Mouse (Mus musculus): ENCODE data around the gene Il10ra.
A peak's percentile ranks its signal among the peaks of the same experiment; 100 is the strongest.

Gene Il10ra

DNA sequence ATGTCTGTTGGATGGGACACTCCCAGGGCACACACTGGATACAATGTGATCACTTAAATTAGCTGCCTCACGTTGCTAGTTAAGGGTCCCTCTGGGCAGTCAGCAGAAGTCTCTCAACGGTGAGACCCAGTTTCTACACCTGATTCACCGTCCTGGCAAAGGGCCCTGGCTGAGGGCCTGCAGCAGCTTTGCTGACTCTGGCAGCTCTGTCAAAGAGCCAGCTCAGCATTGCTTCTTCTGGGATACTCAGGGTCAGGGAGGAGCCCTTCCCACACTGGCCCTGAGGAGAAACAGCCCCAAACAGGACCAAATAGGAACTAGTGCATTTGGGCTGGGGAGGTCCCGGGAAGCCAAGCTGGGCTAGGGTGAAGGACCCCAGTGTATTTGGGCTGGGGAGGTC lies 7.5 kb downstream of the Il10ra start:
- no peak for DNase-seq (ENCODE audit: extremely low read depth, low read depth)

DNA sequence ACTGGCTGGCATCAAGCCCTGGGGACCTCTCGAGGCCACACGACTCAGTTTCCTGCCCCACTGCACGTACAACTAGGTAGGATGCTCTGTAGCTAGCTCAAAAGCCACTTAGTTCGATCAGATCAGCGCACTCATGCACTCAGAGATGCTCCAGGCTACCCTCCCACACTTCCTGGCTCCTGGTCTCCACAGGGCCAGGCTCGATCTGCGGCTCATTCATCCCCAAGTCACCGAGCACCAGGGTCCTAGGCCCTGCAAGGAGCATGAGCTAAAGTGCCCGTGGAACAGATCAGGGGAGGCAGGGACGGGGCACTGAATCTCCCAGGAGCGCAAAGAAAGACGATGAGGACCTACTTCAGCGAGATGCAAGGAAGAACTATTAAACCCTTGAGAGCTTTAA lies 9.9 kb downstream of the Il10ra start:
- DNase-seq (ENCODE audit: extremely low read depth, low read depth) = no peak

DNA sequence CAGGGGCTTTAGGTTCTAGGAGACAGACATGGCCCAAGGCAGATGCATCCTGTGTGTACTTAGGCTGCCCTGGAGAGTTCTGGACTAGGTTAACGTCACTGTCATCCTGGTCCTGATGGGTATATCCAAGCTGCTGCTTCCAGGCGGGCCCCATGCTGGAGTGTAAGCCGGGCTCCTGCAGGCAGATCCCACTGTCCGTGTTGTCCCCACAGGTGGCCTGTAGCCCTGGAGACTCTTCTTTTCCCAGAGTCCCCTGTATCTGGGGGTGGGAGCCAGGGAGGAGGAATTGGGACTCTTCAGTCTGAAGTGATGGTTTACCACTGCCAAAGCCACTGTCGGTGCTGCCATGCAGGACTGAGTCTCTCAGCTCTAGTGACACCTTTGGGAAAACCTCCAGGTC lies 13.0 kb downstream of the Il10ra start:
- no peak for DNase-seq (ENCODE audit: extremely low read depth, low read depth)

DNA sequence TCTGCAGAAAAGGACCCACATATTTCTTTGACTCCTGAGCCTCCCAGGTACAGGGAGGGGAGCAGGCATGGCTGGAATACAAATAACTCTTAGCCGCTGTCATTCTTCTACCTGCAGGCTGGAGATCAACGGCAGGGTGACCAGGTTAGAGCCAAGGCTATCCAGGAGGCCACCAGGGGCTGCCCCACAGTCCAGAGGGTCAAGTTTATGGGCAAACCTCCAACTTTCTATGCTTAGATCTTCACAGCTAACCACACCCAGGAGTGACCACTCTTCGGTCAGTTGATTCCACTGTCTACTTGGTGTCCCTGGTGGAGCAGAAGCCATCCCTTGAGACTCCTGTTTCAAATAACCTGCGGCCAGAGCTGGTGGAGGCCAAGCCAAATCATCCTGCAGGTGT lies 13.5 kb downstream of the Il10ra start:
- DNase-seq (ENCODE audit: extremely low read depth, low read depth) = no peak

DNA sequence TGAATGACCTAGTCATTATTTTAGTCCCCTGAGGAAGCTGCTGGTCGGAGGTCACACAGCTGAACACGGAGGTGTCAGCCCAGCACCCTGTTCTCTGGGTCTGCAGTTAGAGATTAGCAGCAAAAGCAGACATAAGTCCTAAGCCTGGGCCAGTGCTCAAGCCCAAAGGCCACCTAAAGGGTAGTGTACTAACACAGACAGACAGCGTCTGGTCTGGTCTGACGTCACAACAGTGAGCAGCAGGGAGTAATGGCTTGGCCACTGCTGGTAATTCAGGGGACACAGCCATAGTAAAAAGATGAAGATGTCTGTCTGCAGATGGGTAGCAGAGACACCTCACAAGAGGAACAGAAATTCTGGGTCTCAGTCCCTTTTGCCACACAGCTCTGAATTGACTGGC lies 14.3 kb downstream of the Il10ra start:
- DNase-seq (ENCODE audit: extremely low read depth, low read depth) = no peak

DNA sequence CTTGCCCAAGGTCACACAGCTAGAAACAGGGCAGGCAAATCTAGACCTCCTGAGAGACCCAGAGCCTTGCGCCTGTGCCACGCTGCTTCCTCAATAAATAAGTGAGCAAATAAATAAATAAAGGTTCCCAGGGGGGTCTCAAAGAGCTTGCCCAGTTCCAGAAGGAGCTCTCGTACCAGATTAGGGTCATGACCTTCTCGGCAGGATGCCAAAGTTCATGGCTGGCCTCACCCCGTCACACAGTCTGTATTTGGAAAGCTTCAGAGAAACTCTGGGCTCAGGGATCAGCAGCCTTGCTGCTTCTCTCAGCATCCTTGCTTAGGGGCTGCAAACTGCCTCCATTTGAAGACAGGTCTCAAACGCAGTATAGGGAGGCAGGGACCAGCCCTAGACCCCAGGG lies 14.9 kb downstream of the Il10ra start:
- no peak for DNase-seq (ENCODE audit: extremely low read depth, low read depth)

DNA sequence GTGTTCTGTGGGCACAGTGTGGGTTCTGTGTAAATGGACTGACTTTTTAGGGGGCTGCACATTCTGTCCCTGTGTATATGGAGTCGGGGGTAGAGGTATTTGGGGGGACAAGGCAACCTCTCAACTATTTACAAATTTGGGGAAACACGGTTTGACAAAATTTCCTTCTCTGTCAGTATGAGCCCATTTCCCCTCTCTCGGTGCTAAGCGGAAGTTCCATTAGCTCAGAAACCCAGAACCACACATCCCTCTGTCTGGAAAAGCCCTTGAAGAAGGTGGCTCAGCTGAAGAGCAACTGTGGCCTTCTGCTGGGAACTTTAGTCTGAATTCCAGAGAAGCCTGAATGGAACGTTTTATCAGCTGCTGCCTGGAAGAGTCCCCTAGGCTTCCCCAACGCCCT lies 16.6 kb downstream of the Il10ra start:
- no peak for DNase-seq (ENCODE audit: extremely low read depth, low read depth)

DNA sequence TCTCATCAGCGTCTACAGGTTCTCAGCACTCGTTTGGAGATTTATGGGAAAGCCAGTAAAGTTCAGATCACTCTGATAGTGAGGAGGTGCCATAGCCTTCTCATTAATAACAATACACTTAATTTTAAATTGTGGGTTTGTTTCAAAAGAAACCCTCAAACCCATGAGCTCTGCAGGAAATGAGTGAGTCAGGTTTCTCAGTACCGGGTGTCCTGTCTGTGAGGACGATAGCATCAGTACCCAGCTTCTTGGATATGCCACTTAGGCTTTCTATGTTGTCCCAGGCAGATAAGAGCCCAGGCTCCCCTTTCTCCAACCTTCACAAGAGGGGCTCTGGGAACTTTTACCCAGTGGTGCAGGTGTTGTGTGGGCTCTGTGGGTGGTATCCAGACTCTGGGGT lies 17.0 kb downstream of the Il10ra start:
- no peak for DNase-seq (ENCODE audit: extremely low read depth, low read depth)

DNA sequence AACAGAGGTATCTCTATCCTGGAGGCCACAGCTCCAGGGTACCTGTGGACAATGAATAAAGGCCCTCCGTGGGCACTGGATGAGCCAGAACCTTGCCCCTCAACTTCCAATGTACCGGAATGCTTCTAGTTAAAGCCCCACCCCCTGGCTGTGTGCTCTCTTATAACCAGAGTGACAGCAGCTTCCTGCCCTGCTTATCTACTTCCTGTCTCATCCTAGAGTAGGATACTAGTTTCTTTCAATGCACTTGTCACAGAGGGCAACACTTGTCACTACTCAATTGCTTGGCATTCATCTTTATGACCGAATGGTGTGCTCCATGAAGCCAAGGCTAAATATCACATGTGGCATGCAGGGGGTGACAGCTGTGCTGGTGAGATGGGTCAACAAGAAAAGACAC lies 17.7 kb downstream of the Il10ra start:
- peak; percentile 60 for DNase-seq (ENCODE audit: extremely low read depth, low read depth)

DNA sequence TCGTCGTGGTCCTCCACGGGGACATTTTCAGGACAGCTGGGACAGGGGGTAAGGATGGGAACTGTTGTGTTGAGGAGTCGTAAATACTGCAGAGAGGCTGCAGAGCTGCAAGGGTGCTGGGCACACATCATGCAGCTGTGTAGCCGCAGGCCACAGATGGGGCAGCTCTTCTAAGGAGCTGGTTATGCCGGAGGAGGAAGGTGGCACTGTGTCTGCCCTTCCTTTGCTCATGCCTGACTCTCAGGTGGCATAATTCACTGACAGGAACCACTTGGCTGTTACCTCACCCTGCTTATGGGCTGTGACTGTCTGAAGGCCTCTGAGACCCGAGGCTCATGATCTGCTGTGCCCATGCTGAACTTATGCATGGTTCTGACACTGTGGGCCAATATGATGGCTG lies 18.6 kb downstream of the Il10ra start:
- no peak for DNase-seq (ENCODE audit: extremely low read depth, low read depth)

DNA sequence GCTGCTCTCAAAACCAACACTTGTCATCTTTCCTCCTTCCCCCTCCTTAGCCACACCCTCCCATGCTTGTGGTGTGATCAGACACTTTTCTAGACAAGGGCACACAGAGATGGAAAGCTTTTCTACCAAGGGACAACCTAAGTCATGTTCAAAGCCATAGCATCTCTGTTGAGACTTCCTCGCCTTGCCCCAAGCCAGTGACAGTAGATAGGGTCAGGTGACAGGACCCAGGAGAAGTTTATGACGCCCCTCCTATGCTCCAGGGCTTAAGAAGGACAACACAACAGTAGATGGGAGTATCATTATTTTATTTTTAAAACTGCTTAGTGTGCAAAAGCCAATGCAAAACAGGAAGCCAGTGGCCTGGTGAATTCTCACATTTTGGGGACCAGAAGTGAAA lies 21.4 kb downstream of the Il10ra start:
- DNase-seq (ENCODE audit: extremely low read depth, low read depth) = no peak

DNA sequence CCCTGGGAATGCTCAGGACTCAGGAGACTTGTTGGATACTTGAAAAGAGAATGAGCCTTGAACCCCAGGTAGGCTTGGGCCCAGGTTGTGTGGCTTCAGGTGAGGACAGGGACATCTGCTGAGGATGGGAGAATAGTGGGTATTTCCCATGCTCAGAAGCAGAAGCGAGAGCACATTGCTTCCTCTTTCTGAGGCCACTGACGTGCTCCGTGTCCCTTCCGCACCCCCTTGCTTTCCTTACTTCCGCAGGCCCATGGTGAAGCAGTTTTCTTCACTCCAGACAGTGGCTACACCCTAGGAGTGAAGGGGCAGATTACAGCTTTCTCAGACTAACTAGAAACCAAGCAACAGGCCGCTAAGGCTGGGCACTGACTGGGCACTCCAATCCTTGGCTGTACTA lies 22.9 kb downstream of the Il10ra start:
- DNase-seq (ENCODE audit: extremely low read depth, low read depth) = peak; percentile 52

DNA sequence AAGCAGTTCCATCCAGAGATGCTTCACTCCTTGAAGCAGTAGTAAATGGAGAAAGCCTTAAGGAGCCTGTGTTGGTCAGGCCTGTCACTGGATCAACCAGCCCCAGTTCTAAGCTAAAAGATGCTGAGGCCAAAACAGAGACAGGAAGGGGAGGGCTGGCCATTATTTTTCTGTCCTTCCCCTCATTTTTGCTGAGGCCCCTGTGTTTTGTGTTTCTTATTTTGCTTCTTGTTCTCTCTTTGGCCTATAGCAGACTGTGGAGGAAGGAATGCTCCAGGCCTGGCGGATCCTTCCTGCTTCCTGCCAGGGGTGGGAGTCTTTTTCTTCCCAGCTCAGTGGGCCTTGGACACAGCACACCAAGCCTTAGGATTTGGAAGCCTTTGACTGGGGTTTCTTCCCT lies 23.5 kb downstream of the Il10ra start:
- DNase-seq (ENCODE audit: extremely low read depth, low read depth) = no peak

DNA sequence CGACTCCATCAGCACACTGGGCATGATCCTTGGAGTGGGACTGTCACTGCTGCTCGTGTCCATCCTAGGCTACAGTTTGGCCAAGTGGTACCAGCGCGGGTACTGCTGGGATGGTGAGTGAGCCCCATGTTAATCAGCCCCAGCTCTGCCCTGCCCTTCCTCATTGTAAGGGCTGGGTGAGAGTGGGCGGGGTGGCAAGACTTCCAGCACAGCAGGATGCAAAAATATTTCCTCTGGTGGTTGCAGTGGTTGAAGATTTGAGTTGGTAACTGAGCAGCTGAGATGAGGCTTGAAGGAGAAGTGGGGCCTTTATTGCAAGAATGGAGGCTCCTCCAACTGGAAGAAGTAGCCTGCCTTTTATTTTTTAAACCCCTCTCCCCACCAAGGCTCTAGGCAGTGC lies 27.6 kb downstream of the Il10ra start:
- no peak for DNase-seq (ENCODE audit: extremely low read depth, low read depth)

DNA sequence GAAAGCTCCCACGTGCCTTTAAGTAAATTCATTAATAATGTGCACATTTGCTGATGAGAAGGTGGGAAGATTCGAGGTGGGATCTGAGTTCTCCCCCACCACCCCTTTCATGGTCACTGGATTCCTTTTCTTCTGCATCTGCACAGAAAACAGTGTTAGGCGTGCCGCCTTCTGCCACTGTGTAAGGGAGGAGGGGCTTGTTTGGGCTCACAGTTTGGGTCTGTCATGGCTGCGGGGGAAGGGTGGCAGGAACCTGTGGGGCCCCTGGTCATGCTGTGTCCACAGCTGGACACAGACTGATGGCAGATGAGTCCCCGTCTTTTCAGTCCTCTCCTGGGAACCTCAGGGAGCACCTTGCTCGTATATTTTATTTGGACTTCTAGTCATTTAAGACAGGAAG lies 32.2 kb downstream of the Il10ra start:
- no peak for DNase-seq (ENCODE audit: extremely low read depth, low read depth)

DNA sequence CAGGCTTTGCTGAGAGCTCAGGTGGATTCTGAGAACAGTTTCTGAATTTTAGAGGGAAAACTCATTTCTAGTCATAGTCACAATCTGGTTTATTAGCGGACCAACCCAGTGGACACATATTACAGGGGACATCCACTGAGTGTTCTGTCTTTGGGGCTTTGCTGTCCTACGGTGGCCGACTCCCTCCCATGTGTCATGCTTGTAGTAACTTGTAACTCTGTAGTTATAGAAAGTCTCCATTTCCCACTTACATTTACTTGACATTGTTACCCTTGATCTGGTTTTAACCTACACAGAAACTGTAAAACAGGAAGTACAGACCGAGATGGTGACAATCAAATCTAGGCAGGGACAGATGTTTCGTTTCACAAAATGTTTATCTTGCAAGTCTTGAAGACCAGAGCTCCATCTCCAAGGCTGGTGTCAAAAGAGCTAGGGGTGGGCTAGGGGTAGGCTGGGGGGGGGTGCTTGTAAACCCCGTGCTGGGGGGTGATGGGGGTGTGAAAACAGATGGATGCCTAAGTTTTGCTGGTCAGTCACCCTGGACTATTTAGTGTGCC lies 33.2 kb downstream of the Il10ra start:
- DNase-seq (ENCODE audit: extremely low read depth, low read depth) = peak; percentile 81

DNA sequence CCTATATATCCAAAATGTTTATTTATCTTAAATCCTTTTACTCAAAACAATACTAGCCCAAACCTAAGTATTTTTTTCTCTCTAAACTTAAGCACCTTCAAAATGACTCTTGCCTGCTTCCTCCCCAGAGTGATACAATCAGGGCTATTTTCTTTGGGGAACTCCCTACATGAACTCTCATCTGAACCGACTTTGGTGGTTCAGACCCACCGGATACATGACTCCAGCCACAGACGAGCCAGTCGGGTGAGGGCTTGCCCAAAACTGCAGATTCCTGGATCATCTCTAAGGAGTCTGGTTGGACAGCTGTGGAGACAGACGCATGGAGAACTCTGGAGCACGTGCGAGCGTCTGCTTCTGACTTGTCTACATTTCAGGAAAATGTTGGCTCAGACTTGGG lies 39.6 kb downstream of the Il10ra start:
- no peak for DNase-seq (ENCODE audit: extremely low read depth, low read depth)

DNA sequence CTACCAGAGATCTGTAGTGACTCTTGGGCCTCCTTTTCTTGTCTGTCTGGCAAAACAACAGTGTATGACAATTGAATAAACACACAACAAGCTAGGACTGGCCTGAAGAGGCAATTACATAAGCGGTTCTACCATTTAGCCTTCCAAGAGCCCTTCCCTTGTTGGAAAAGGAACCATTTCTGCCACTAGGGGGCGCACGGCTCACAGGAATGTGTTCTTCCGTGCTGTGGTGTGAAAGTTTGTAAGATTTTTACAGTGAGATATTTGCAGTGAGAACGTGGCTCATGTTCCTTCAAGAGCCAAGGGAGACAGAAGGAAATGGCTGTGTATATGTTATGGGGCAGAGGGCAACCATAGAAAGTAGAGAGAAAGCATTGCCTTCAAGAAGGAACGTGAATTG lies 47.4 kb downstream of the Il10ra start:
- DNase-seq (ENCODE audit: extremely low read depth, low read depth) = peak; percentile 68

DNA sequence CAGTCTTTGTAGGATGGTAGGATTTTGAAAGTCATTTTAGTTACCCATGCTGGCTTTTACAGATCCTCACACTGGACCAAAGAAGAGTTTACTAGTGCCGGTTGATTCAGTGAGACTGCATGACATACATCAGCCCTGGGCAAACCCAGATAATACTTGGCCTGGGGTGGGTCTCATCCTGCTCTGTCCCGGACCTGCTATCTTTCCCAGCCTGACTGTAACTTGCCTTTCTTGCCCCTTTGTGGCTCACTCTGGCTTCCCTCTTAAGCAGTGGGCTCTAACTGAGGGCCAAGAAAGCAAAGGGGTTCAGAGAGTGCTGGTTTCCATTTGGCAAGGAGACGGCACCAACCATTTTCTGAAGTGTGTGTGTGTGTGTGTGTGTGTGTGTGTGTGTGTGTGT lies 49.3 kb downstream of the Il10ra start:
- DNase-seq (ENCODE audit: extremely low read depth, low read depth) = no peak

DNA sequence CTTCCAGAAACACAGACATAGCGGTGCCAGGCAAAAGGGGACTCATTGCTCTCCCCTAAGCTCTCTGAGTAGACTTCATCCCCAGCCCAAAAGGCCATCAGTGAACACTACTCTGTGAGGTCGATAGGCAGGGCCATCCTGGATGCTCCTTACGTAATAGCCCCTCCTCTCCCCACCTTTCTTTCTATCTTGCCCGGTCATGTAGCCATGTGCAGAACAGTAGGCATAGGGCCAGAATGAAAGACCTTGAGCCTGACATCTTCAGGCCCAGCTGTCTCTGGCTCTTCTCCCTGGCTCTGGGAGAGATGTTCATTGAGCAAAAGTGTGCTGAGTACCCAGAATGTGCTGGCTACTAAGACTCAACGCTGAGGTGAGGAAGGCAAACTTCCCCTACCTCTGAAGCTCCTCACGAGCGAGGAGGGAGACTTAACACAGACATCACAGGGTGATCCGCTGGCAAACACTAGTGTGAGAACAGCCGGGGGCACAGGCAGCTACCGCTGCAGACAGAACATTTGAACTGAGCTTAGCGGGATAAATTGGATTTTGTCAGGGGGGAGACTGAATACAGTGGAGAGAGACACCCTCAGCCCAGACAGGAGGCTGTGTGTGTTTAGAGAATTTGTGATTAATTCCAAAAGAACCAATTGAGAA lies 53.3 kb downstream of the Il10ra start:
- no peak for DNase-seq (ENCODE audit: extremely low read depth, low read depth)

DNA sequence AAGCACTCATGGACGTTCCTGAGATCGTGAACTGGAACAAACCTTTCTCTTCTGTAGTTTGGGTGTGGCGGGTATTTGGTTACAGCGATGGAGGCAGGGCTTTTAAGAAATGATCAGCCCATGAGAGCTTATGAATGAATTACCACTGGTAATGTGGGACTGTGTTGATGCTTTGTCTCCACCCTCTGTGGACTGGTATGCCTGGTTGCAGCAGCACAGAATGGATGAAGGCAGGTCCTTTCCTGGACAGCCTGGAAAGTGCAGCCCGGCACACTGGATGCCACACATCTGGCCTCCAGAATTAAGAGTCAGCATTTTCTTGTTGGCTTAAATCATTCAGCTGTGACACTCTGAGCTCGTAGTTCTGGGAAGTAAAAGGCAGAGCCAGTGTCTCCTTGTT lies 56.9 kb downstream of the Il10ra start:
- DNase-seq (ENCODE audit: extremely low read depth, low read depth) = no peak

DNA sequence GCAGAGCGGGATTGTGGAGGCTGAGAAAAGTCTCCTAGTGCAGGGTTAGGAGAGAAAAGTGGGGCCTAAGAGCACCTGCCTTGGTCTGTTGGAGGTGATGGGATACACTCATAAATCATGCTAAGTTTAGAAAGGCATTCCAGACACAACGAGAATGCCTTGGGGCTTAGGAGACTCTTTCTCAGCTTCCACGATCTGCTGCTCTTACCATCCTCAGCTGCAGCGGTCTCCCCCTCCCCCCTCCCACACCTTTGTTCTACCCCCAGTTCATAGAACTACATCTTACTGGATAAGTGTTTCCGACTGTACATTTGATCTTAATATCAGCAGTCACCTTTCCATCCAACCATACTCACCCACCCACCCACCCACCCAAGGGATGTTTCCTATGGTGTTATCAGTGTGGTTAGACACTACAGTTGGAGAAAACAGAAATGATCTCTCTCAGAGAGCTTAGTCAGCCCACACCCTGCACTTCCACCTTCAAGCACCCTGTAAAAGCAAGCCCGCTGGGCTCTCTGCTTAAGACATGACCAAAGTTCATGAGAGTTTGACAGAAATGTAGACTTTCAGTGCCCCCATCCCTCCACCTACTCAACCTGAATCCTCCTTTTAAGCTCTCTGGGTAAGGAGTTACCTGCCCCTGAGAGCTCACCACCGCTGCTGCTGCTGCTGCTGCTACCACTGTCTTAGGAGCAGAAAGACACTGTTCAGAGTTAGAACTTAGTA lies 61.8 kb downstream of the Il10ra start:
- DNase-seq (ENCODE audit: extremely low read depth, low read depth) = peak; percentile 75

DNA sequence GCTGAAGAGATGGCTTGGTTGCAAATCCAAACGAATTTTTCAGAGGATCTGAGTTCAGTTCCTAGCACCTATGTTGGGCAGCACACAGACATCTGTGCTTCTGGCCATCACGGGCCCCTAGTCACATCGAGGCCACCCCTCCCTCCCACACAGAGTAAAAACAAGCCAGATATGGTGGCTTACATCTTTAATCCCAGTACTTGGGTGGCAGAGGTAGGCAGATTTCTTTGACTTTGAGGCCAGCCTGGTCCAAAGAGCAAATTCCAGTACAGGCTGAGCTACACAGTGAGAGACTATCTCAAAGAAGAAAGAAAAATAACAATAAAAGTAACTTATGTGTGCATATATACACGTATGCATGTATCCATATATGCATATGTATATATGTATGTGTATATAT lies 62.8 kb downstream of the Il10ra start:
- no peak for DNase-seq (ENCODE audit: extremely low read depth, low read depth)
